Mouse (Mus musculus) inflammation-experienced regulatory T-cells, adult 6 months (primary cell): Measurements from ENCODE around the gene Pet100. TPM values are rescaled to one million over a fixed set of nuclear protein-coding genes. Genes with fewer than 3 reads are reported as not detected.

ENCODE experiments used
- ATAC-seq: one replicate; pipeline ENCODE4 v1.8.0; 2017
- polyA plus RNA-seq, 3 experiments: library from polyadenylated mRNA; unstranded; fragments of 100-300 nt; shearing (Covaris generic); gene quantifications; one replicate each; pipeline ENCODE4 v1.2.1; 2017

The Pet100 gene
- polyA plus RNA-seq, 3 experiments from 2014 or later: 122 to 150 (median 138) TPM

GRCm38 (mm10) chr8:3626971-3627370 lies 5.6 kb downstream of the Pet100 start:
- ATAC-seq: no peak

- peak; percentile 41 for ATAC-seq
Measured at GRCm38 (mm10) chr8:3628014-3628413, 6.7 kb downstream of the Pet100 start.

GRCm38 (mm10) chr8:3630647-3631477 lies 9.5 kb downstream of the Pet100 start, which contains the start of gene Stxbp2:
Gene Stxbp2, plus strand, starts transcription at chr8:3630955.
- ATAC-seq: peak; percentile 98

- ATAC-seq: no peak
Measured at GRCm38 (mm10) chr8:3631478-3631875, 10.1 kb downstream of the Pet100 start.

DNA sequence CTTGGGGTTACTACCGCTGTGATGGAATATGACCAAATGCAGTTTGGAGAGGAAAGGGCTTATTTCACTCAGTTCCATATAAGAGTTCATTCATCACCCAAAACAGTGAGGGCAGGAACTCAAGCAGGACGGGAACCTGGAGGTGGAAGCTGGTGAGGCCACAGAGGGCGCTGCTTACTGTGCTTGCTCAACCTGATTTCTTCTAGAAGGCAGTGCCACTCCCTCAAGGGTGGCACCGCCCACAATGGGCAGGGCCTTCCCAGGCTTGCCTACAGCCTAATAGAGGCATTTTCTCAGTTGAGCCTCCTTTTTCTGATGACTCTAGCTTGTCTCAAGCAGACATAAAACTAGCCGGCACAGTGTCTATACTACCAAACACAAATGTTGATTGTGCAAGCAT lies 24.5 kb downstream of the Pet100 start:
- ATAC-seq: peak; percentile 71

DNA sequence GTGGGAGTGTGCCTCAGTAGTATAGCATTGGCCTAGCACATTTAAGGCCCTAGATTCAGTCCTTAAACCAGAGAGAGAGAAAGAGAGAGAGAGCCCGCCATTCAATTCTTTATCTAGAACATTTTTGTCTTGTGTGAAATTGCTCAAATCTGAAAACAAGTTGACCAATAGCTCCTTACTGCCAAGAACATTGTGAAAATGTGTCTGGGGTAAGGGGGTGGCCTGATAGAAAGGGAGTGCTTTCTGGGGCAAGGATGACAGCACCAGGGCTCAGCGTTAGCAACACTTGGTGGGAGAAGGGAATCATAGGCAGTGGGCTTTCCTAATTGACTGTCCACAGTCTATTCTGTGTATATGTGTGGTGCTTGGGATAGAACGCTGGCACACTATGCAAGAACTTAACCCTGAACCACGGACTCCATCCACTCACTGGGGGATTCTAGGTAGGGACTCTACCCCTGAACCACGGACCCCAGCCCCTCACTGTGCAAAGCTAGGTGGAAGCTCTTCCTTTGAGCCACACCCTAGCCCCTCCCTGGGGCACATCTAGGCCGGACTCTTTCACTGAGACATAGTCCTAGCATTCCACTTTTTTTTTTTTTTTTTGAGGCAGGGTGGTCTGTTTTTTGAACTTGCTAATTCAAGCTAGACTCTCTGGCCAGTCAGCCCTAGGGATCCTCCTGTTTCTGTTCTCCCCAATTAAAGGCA lies 25.6 kb downstream of the Pet100 start:
- no peak for ATAC-seq

DNA sequence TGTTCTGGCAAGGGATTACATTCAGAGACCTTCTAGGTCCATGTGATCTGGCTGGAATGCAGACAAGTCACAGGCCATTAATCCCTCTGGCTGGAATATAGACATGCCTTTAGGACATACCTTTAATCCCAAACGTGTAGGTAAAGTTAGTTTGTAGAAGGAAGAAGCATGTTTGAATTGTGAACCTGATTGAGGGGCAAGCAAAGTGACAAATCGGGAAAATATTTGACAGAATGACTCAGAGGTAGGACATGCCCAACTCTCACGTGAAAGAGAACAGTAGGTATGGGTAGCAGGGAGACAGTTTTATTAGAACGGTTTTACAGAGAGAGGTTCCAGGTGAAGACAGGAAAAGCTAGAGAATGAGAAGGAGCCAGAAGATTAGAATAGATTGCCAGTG lies 26.2 kb downstream of the Pet100 start:
- ATAC-seq: no peak

DNA sequence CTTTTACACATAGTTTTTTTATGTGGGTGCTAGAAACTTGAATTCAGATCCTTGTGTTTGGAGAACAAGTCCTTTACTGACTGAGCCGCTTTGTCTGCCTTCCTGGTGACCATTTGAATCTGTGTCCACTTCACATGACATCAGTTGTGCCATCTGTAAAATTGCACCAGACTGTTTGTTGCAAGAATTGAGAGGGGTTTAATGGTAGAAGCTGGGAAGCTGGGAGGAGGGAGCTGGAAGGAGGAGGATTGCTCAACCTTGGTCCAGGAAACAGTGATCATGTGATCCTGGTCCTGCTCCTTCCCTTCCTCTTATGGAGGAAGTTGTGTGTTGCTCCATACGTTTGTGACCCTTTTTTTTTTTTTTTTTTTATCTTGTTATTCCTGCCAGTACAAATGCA lies 26.9 kb downstream of the Pet100 start:
- ATAC-seq: no peak

- ATAC-seq: no peak
Measured at GRCm38 (mm10) chr8:3648990-3649389, 27.6 kb downstream of the Pet100 start.

- no peak for ATAC-seq
Measured at GRCm38 (mm10) chr8:3652845-3653244, 31.5 kb downstream of the Pet100 start.

GRCm38 (mm10) chr8:3654726-3655508 lies 33.6 kb downstream of the Pet100 start:
- ATAC-seq: no peak

- no peak for ATAC-seq
Measured at GRCm38 (mm10) chr8:3655526-3655925, 34.2 kb downstream of the Pet100 start, which contains the start of gene Retn. Gene Retn, plus strand, starts transcription at chr8:3655770.

GRCm38 (mm10) chr8:3656725-3657381 lies 35.5 kb downstream of the Pet100 start:
- ATAC-seq: no peak

DNA sequence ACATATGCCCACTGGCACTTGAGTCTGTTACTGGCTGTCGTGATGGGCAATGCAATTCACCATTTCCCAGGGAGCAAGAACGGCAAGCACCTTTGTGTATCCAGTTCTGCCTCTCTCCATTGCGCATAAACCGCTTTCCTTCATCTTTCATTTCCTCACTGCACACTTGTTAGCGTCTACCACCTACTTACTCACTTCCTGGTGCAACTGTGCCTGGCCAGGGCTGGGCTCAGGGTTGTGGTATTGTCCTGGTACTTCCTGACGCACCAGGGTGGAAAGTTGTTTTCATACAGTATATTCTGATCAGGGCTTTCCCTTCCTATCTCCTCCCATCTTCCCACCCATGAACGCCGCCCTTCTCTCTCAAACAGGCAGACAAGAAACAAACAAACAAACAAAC lies 39.5 kb downstream of the Pet100 start:
- ATAC-seq: no peak

GRCm38 (mm10) chr8:3664405-3664804 lies 43.1 kb downstream of the Pet100 start:
- ATAC-seq: no peak

- ATAC-seq: no peak
Measured at GRCm38 (mm10) chr8:3665507-3665906, 44.2 kb downstream of the Pet100 start, which contains the start of gene Mcemp1. Gene Mcemp1, plus strand, starts transcription at chr8:3665754.

DNA sequence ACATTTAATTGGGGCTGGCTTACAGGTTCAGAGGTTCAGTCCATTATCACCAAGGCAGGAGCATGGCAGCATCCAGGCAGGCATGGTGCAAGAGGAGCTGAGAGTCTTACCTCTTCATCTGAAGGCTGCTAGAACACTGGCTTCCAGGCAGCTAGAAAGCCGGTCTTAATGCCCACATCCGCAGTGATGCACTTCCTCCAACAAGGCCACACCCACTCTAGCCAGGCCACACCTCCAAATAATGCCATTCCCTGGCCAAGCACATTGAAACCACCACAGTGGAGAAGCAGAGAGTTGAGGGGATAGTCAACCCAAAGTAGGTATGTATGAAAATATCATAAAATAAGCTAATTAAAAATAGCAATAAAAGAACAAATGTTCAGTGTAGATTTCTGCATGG lies 49.0 kb downstream of the Pet100 start:
- ATAC-seq: peak; percentile 38

GRCm38 (mm10) chr8:3671980-3672491 lies 50.7 kb downstream of the Pet100 start, which contains the start of gene Fcor:
Gene Fcor, minus strand, starts transcription at chr8:3672362.
- peak; percentile 66 for ATAC-seq

DNA sequence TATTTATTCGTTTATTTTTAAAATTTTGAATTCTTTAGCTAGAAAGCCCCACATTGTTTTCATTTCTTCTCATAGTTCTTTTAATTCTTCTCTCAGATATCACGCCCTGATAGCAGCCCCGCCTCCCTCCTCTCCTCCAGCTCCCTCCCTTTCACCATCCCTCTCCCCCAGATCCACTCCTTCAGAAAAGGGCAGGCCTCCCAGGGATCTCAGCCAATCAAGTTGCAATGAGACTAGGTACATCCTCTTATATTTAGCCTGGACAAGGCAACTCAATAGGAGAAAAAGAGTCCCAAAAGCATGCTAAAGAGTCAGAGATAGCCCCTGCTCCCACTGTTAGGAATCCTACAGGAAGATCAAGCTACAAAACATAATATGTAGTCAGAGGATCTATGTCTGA lies 53.3 kb downstream of the Pet100 start:
- ATAC-seq: no peak
